Mouse (Mus musculus): ENCODE results near the gene Alpk1. TPM values are rescaled to one million over a fixed set of nuclear protein-coding genes. Genes with fewer than 3 reads are reported as not detected.

The Alpk1 gene
- polyA plus RNA-seq, 1 experiment from 2014 or later, result 0.60 TPM

- H3K36me3 ChIP-seq (replicated peaks; ENCODE audit: control insufficient read depth, insufficient read depth, low read depth, low read length), result no peaks in the 10 kb centered on the region
- no peaks in the 10 kb centered on the region for H3K9me3 ChIP-seq (replicated peaks; ENCODE audit: control insufficient read depth, low read length)
- H3K27me3 ChIP-seq (ENCODE audit: control insufficient read depth, insufficient read depth, low read length), result no peaks in the 10 kb centered on the region
- WGBS, result 84% methylated on average over 3 of the region's 3 CpGs
- no peak for DNase-seq (ENCODE audit: low spot score)
- no peak overlapping the region for H3K9ac ChIP-seq (replicated peaks; ENCODE audit: low read length)
- no peak overlapping the region for H3K4me2 ChIP-seq (ENCODE audit: low read depth, low read length)
- no peak overlapping the region for H3K27ac ChIP-seq (replicated peaks; ENCODE audit: low read depth, low read length)
- no peaks in the 10 kb centered on the region for H3K4me1 ChIP-seq (ENCODE audit: control insufficient read depth, insufficient read depth, low read length)
- no peak for ATAC-seq (replicated peaks; ENCODE audit: insufficient number of reproducible peaks, low FRiP score, low TSS enrichment, low read depth)
- no peak overlapping the region for H3K4me3 ChIP-seq (ENCODE audit: low read depth, low read length)
Observed at GRCm38 (mm10) chr3:127711536-127711935, 68.8 kb downstream of the Alpk1 start.

GRCm38 (mm10) chr3:127707089-127707485, 73.2 kb downstream of the Alpk1 start:
- Histone ChIP-seq H3K27ac (replicated peaks; ENCODE audit: low read depth, low read length) (no peak overlapping the region), H3K9me3 (replicated peaks; ENCODE audit: control insufficient read depth, low read length) (no peaks in the 10 kb centered on the region), H3K36me3 (replicated peaks; ENCODE audit: control insufficient read depth, insufficient read depth, low read depth, low read length) (no peaks in the 10 kb centered on the region), H3K9ac (replicated peaks; ENCODE audit: low read length) (no peak overlapping the region), H3K27me3 (ENCODE audit: control insufficient read depth, insufficient read depth, low read length) (no peaks in the 10 kb centered on the region), H3K4me1 (ENCODE audit: control insufficient read depth, insufficient read depth, low read length) (no peaks in the 10 kb centered on the region), H3K4me2 (ENCODE audit: low read depth, low read length) (no peak overlapping the region), H3K4me3 (ENCODE audit: low read depth, low read length) (no peak overlapping the region)
- ATAC-seq (replicated peaks; ENCODE audit: insufficient number of reproducible peaks, low FRiP score, low TSS enrichment, low read depth) (no peak), DNase-seq (ENCODE audit: low spot score) (no peak)
- 69% methylated on average over 5 of the region's 5 CpGs for WGBS

GRCm38 (mm10) chr3:127706445-127707088, 73.8 kb downstream of the Alpk1 start:
- no peaks in the 10 kb centered on the region for H3K36me3 ChIP-seq (replicated peaks; ENCODE audit: control insufficient read depth, insufficient read depth, low read depth, low read length)
- ATAC-seq (replicated peaks; ENCODE audit: insufficient number of reproducible peaks, low FRiP score, low TSS enrichment, low read depth) (peak; percentile 20; the same call in 1 of the 2 replicates), DNase-seq (ENCODE audit: low spot score) (no peak)
- no peaks in the 10 kb centered on the region for H3K27me3 ChIP-seq (ENCODE audit: control insufficient read depth, insufficient read depth, low read length)
- 62% methylated on average over 8 of the region's 8 CpGs for WGBS
- H3K4me1 ChIP-seq (ENCODE audit: control insufficient read depth, insufficient read depth, low read length), result no peaks in the 10 kb centered on the region
- H3K9ac ChIP-seq (replicated peaks; ENCODE audit: low read length), result no peak overlapping the region
- H3K27ac ChIP-seq (replicated peaks; ENCODE audit: low read depth, low read length), result no peak overlapping the region
- no peaks in the 10 kb centered on the region for H3K9me3 ChIP-seq (replicated peaks; ENCODE audit: control insufficient read depth, low read length)
- H3K4me3 ChIP-seq (ENCODE audit: low read depth, low read length), result no peak overlapping the region
- H3K4me2 ChIP-seq (ENCODE audit: low read depth, low read length), result peak overlapping the region; percentile 39

- no peaks in the 10 kb centered on the region for H3K36me3 ChIP-seq (replicated peaks; ENCODE audit: control insufficient read depth, insufficient read depth, low read depth, low read length)
- H3K4me1 ChIP-seq (ENCODE audit: control insufficient read depth, insufficient read depth, low read length), result no peaks in the 10 kb centered on the region
- peak overlapping the region; percentile 12; the same call in 1 of the 2 replicates for H3K4me3 ChIP-seq (ENCODE audit: low read depth, low read length)
- H3K9ac ChIP-seq (replicated peaks; ENCODE audit: low read length), result no peak overlapping the region
- no peak overlapping the region for H3K27ac ChIP-seq (replicated peaks; ENCODE audit: low read depth, low read length)
- WGBS, result 8% methylated on average over 30 of the region's 30 CpGs
- DNase-seq (ENCODE audit: low spot score) (peak; percentile 87), ATAC-seq (replicated peaks; ENCODE audit: insufficient number of reproducible peaks, low FRiP score, low TSS enrichment, low read depth) (peak; percentile 75)
- H3K27me3 ChIP-seq (ENCODE audit: control insufficient read depth, insufficient read depth, low read length), result no peaks in the 10 kb centered on the region
- H3K4me2 ChIP-seq (ENCODE audit: low read depth, low read length), result peak overlapping the region; percentile 39
- H3K9me3 ChIP-seq (replicated peaks; ENCODE audit: control insufficient read depth, low read length), result no peaks in the 10 kb centered on the region
Observed at GRCm38 (mm10) chr3:127705515-127706444, 74.5 kb downstream of the Alpk1 start.

GRCm38 (mm10) chr3:127705139-127705514, 75.2 kb downstream of the Alpk1 start:
- Histone ChIP-seq H3K27ac (replicated peaks; ENCODE audit: low read depth, low read length) (no peak overlapping the region), H3K4me2 (ENCODE audit: low read depth, low read length) (peak overlapping the region; percentile 39), H3K27me3 (ENCODE audit: control insufficient read depth, insufficient read depth, low read length) (no peaks in the 10 kb centered on the region), H3K36me3 (replicated peaks; ENCODE audit: control insufficient read depth, insufficient read depth, low read depth, low read length) (no peaks in the 10 kb centered on the region), H3K4me3 (ENCODE audit: low read depth, low read length) (no peak overlapping the region), H3K9me3 (replicated peaks; ENCODE audit: control insufficient read depth, low read length) (no peaks in the 10 kb centered on the region), H3K9ac (replicated peaks; ENCODE audit: low read length) (no peak overlapping the region), H3K4me1 (ENCODE audit: control insufficient read depth, insufficient read depth, low read length) (no peaks in the 10 kb centered on the region)
- 68% methylated on average over 11 of the region's 11 CpGs for WGBS
- no peak for DNase-seq (ENCODE audit: low spot score)
- no peak for ATAC-seq (replicated peaks; ENCODE audit: insufficient number of reproducible peaks, low FRiP score, low TSS enrichment, low read depth)

- H3K9ac ChIP-seq (replicated peaks; ENCODE audit: low read length), result no peak overlapping the region
- H3K4me2 ChIP-seq (ENCODE audit: low read depth, low read length), result no peak overlapping the region
- WGBS, result 82% methylated on average over 4 of the region's 4 CpGs
- no peak for DNase-seq (ENCODE audit: low spot score)
- H3K27me3 ChIP-seq (ENCODE audit: control insufficient read depth, insufficient read depth, low read length), result no peaks in the 10 kb centered on the region
- H3K27ac ChIP-seq (replicated peaks; ENCODE audit: low read depth, low read length), result no peak overlapping the region
- no peak for ATAC-seq (replicated peaks; ENCODE audit: insufficient number of reproducible peaks, low FRiP score, low TSS enrichment, low read depth)
- H3K9me3 ChIP-seq (replicated peaks; ENCODE audit: control insufficient read depth, low read length), result no peaks in the 10 kb centered on the region
- H3K4me1 ChIP-seq (ENCODE audit: control insufficient read depth, insufficient read depth, low read length), result no peaks in the 10 kb centered on the region
- no peaks in the 10 kb centered on the region for H3K36me3 ChIP-seq (replicated peaks; ENCODE audit: control insufficient read depth, insufficient read depth, low read depth, low read length)
- no peak overlapping the region for H3K4me3 ChIP-seq (ENCODE audit: low read depth, low read length)
Observed at GRCm38 (mm10) chr3:127701196-127701825, 79.0 kb downstream of the Alpk1 start.

- Histone ChIP-seq H3K27me3 (ENCODE audit: control insufficient read depth, insufficient read depth, low read length) (peaks cover 12% of the 10 kb centered on the region), H3K27ac (replicated peaks; ENCODE audit: low read depth, low read length) (no peak overlapping the region), H3K4me2 (ENCODE audit: low read depth, low read length) (no peak overlapping the region), H3K4me3 (ENCODE audit: low read depth, low read length) (no peak overlapping the region), H3K36me3 (replicated peaks; ENCODE audit: control insufficient read depth, insufficient read depth, low read depth, low read length) (no peaks in the 10 kb centered on the region), H3K4me1 (ENCODE audit: control insufficient read depth, insufficient read depth, low read length) (peaks cover 4% of the 10 kb centered on the region), H3K9ac (replicated peaks; ENCODE audit: low read length) (no peak overlapping the region), H3K9me3 (replicated peaks; ENCODE audit: control insufficient read depth, low read length) (no peaks in the 10 kb centered on the region)
- no peak for ATAC-seq (replicated peaks; ENCODE audit: insufficient number of reproducible peaks, low FRiP score, low TSS enrichment, low read depth)
- no peak for DNase-seq (ENCODE audit: low spot score)
- 80% methylated on average over 5 of the region's 5 CpGs for WGBS
Observed at GRCm38 (mm10) chr3:127698636-127699035, 81.7 kb downstream of the Alpk1 start.
